Mouse (Mus musculus): Measurements from ENCODE around the gene Nutm2.

DNA sequence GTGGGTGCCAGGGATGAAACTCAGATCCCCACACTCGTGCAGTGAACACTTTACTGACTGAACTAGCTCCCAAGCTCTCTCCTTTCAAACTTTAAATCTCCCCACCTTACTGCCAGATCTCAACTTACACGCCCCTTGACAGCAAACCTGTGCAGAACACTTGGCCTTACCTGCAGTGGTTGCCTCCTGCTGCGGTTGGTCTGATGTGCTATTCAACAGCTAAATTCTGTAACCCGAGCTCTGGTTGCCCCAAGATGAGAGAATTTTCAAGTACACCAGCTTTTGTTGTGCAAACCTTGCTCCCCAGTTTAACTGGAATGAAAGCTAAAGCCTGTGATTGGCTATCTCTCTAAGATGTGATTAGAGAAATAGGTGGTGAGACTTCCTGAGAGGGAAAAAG lies 13.7 kb upstream of the Nutm2 start:
- no peak for TF ChIP-seq CTCF (IDR thresholded peaks at IDR 0.05; ENCODE audit: borderline replicate concordance, control insufficient read depth, extremely low read depth, insufficient read depth, low read length, poor library complexity)
- TF ChIP-seq POLR2A (IDR thresholded peaks at IDR 0.05; ENCODE audit: control insufficient read depth, extremely low read depth, insufficient read depth, low read length, poor library complexity) = no peak

Measured in thymus, adult 2 months (tissue).